Mouse (Mus musculus): ENCODE data around the gene Nos1.
A peak's percentile ranks its signal among the peaks of the same experiment; 100 is the strongest.

The Nos1 gene

DNA sequence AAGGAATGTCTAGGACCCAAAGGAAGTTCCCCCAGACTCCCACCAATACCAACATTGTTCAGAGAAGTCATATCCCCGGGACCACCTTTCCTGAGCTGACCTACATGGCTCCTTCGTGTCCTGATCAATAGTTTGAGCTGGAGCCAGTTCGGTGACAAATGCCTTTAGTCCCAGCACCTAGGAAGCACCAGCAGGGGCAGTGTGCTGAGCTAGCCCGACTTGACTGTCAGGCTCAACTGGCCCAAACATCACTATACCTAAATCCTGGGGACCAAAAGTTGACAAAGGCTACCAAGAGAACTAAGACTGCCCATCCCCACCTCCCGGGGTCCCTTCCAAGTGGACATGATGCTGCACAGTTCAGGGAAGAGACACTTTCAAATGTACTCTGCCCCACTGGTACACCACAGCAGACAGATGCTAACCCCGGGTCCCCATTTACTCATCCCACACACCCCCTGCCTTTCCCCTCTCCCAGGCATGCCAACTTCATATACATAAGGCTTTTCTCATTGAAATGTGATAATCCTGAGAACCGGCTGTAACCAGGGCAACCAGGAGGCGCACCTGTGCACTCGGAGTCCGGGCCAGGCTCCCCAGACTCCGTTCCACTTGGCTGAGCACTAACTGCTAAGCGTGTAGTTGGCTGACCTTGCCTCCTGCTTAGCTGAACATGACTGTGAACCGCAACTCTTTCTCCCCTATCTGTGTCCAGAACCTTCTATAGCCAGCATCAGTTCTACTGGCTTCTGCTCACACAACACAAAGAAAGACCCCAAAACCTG, 120.3 kb downstream of the Nos1 start:
- no peak for DNase-seq

DNA sequence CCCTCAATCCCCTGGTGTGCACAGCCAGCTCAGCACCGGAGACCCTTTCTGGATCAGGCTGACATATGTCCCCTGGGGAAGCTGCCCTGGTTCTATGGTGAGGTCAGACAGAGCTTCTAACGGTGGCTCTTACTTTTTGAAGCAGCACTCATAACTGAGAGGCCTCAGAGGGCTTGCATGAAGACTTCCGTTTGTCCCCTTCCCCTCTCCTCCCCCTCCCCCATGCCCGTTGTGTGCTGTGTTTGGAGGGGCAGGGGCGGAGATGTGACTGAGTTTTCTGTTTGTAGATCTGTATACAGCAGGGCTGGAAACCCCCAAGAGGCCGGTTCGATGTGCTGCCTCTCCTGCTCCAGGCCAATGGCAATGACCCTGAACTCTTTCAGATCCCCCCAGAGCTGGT, 122.7 kb downstream of the Nos1 start:
- DNase-seq = no peak

DNA sequence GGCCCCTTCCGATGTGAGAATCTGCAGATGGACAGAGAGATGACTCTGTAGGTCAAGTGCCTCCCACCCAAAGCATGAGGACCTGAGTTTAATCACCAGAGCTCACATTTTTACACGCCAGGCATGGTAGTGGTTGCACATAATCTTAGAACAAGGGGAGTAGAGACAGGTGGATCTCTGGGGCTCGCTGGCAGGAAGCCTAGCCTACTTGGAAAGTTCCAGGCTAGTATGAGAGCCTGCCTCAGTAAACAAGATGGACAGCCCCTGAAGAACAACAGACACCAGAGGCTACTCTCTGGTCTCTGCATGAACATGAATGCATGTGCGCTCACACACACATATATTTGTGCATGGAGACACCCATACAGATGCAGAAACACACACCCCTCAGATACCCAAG, 124.9 kb downstream of the Nos1 start:
- no peak for DNase-seq

DNA sequence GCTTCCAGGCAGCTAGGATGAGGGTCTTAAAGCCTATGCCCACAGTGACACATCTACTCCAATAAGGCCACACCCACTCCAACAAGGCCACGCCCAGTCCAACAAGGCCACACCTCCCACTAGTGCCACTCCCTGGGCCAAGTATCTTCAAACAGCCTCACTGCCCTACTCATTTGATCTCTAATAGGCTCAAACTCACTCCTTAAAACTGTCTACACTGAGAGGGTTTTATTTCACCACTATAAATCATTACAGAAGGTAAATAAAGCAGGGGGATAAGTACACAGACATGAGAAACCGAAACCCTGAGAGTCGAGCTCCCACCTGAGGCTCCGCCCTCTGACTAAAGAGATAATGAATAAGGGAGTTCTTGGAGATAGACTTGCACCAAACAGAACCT, 128.7 kb downstream of the Nos1 start:
- no peak for DNase-seq

DNA sequence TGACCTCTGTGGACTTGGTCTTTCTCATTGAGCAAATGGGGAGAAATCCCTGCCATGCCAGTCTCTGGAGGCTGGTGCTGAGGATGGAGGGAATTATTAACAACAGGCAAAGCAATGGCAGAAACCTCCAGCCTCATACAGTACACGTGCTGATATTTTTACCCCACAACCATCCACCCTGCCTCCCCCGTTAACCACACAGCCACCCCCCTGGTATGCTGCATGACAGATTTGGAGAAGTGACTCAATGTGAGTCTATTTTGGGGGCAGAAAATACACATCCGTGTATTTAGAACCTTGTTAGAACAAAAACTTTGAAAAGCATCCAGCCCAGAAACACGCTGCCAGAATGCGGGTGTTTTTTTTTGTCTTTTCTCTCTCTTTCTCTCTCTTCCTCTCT, 135.5 kb downstream of the Nos1 start:
- no peak for DNase-seq

DNA sequence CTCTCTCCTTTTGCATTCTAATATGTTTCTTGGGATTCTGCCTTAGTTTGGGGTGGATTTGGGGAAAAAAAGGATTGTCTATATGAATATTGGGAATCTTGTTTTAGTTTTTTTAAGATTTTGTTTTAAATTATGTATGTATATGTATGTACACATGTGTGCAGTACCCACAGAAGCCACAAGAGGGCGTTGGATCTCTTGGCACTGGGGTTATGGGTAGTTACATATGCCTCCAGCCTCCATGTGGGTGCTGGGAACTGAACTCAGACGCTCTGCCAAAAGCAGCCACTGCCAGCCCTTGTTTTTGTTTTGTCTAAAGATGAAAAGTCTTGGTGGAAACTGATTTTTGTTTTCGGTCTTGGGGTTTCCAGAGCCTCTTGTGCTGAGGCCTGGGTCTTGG, 136.1 kb downstream of the Nos1 start:
- no peak for DNase-seq

DNA sequence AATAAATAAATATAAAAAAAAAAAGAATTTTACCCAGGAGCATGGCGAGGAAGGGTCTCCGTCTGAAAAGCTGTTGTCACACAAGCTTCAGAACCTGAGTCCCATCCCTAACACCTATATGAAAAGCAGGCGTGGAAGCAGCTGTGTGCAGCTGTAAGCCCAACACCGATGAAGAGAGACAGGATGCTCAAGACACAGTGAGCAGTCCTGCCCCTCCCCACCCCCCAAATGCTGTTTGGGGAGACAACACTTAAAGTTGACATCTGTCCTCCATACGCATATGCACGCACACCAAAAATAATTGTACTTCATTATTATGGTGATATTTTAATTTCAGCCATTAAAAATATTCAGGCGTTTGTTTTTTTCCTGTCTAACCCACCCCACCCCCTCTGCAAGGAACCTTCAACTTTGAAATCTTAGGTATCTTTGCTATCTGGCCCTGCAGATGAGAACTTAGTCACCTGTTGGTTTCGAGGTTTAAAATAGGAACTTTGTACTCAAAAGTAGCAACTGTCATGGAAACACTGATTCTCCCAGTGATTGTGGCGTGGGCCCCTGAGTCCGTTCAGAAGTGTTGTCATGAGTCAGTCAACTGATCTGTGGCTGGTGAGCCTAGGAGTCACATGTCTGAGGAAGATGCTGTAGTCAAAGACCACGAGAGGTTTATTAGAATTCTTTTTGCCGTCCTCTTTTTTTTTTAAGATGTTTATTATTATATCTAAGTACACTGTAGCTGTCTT, 141.1 kb downstream of the Nos1 start:
- DNase-seq = no peak

DNA sequence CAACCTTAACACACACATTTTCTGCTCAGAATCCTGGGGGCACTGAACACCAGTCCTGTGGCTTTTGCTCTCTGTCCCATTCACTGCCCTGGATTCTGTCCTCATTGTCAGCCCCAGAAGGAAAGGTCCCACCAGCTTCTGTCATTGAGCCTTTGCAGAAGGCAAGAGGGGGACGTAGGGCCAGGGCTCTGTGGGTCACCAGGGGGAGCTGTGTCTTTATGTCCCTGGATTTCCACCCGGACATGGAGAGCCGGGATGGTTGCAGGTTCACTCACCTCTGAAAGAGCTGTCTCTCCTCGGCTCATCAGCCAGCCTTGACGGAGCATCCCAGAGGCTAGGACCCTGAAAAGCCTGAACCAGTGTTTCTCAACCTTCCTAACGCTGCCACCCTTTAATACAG, 142.9 kb downstream of the Nos1 start:
- DNase-seq = no peak

DNA sequence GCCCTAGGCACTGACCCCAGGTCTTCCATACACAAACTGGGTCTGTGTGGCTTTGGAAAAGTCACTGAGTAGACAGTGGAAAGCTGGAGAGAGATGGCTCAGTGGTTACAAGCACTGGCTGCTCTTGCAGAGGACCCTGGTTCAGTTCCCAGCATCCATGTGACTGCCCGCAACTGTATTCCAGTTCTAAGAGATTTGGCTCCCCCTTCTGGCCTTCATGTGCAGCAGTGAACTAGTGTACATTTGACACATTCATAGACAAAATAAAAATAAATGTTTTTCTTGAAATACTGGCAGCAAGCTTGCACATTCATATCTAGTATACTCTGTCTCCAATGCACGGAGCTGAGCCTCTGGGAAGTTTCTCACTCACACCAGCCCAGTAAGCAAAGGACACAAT, 147.7 kb downstream of the Nos1 start:
- DNase-seq = no peak

DNA sequence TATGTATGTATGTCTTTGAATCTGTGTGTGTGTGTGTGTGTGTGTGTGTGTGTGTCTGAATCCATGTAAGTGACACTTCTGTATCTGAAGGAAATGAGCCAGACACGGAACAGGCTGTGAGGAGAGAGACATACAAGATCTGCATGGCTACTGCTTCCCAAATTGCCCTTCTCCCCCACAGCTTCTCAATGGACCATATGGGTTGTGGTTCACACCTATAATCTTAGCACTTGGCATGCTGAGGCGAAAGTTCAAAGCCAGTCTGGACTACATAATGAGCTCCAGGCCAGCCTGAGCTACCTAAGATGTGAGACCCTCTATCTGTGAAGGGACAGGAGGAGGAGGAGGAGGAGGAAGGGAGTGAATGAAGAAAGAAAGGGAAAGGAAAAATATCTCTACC, 151.4 kb downstream of the Nos1 start:
- DNase-seq = no peak

DNA sequence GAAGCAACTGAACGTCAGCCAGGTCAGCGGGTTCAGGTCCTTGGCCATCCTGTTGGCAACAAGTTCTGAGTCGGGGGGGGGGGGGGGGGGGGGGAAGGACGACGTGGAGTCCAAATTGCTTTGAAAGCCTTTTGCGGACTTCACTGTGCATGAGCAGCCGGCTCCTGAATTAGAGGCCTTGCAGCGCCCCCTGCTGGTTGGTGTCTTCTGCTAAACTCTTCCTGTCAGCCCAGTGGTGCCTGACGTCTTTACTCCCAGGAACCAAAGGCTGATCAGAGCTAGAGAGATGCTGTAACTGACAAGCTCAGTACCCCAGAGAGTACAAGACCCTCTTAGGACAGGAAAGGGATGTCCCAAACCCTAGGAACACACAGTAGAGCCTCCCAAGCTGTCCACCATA, 152.0 kb downstream of the Nos1 start:
- peak; percentile 20 for DNase-seq

DNA sequence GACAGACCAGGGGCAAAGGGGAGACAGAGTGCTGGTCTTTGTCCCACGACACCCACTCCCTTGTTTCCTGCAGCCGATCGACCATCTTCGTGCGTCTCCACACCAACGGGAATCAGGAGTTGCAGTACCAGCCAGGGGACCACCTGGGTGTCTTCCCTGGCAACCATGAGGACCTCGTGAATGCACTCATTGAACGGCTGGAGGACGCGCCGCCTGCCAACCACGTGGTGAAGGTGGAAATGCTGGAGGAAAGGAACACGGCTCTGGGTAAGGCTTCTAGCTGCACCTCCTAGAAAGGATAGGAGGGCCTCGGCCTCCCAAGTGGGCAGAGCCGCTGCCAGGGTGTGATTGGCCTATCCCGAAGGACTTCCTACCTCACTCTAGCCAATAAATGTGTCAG, 155.5 kb downstream of the Nos1 start:
- DNase-seq = no peak

DNA sequence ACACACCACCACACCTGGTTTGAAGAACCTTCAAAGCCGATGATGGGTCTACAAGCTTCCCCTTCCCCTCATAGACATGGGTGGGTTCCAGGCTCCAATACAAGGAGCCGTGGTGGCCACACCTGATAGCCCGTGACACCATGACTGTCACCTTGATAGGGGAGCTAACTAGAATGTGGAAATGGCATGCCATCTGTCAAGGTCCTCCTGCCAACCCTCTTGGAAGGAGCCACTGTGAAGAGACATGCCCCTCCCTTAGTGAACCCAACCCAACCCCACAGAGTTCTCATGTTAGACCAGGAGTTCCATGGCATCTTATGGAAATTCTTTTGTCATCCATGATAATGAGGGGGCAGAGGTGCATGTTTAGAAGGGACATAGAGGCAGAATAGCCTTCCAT, 156.4 kb downstream of the Nos1 start:
- no peak for DNase-seq

DNA sequence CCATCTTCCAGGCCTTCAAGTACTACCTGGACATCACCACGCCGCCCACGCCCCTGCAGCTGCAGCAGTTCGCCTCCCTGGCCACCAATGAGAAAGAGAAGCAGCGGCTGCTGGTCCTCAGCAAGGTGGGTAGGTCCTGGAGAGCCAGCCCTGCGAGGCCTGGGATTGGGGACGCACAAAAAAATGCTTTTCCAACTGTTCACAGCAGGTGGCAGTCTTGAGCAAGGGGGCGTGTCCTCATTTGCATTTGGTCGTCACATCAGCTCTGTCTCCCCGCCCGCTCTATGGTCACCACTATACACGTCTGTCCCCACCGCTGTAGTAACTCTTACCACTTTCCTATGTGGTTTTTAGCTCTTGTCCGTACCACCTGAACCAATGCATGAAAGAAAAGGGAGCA, 157.3 kb downstream of the Nos1 start:
- peak; percentile 13 to 36 for DNase-seq

DNA sequence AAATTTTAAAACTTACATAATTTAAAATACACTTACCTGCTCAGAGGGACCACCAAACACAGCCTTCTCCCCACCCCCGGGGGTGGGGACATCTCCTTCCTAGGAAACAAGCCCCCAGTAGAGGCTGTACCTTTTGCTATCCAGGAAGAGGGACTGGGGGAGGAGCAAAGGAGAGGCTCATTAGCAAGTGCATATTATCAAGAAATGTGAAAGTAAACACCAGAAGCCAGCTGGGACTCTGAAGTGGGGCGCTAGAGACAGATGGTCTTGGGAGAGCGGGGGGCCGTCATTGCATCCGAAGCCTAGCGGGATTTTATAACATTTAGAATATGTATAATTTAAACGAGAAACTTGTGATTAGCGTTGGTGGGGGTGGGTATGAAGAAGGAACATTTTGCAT, 158.6 kb downstream of the Nos1 start:
- no peak for DNase-seq

DNA sequence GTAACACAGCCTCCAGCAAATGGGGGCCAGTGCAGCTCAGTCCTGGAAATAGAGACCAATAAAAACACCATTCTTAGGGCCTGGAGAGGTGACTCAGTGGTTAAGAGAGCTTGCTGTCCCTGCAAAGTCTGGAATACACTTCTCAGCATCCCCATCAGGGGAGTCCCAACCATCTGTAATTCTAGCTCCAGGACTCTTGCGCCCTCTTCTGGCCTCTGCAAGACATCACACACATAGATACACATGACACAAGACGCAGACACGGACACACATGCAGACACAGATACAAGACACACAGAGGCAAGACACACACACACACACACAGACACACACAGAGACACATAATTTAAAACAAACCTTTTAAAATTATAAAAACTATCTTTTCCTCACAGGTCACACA, 160.7 kb downstream of the Nos1 start:
- no peak for DNase-seq

DNA sequence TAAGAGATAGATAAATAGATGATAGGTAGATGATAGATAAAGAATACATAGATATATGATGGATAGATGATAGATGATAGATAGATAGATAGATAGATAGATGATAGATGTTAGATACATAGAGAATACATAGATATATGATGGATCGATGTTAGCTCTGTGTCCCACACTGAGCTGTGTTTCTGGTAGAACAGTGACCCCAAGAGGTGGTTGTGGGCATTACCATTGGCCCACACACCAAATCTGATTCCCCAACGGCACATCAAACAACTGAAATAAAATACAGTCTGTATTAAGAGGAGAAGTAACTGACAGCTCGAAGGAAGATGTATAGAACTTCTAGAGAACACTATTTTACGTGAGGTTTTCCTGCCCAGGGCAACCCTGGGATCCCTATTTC, 165.8 kb downstream of the Nos1 start:
- DNase-seq = no peak

DNA sequence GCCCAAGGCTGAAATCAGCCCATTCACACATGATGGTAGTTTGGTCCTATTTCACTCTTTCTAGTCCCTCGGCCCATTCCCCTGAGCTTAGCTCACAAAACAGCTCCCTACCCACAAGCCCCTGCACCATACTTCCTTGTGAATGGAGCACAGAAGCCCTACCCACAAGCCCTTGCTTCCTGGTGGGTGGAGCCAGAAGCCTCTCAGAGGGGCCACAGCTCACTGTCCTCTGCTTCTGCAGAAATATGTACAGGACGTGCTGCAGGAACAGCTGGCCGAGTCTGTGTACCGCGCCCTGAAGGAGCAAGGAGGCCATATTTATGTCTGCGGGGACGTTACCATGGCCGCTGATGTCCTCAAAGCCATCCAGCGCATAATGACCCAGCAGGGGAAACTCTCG, 168.6 kb downstream of the Nos1 start:
- no peak for DNase-seq

DNA sequence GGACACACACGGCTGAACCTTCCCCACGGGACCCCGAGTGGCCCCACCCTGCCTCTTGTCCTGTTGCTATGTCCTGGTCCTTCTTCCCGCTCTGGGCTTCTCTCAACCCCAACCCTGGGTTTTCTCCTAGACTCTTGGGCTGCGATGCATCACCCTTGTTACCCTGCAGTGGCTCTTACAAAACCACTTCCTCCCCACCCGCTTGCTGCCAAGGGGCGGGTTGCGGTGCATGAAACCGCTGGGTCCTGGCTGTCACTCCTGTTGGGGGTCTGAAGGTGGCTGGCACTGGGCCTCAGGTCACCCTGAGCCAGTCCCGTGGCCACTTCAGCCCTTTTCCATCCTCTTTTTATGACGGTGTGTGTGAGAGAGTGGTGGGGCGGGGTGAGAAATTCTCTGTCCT, 173.1 kb downstream of the Nos1 start:
- DNase-seq = no peak

DNA sequence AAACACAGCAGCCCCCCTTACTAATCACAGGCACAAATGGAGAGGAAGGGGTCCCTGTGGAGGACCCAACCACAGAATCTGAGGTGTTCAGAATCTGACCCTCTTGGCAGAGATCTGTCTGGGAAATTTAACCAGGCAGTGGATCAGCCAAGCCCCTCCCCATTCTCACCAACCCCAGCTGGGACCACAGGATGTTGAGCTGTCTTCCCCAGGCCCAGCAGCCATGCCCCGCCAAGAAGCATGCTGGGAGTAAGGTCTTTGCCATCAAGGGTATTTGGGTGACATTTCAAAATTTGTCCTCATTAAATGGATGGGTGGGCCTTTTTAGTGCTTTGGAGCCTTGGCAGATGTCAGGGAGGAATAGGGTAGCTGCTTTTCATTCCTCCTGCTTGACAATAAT, 173.6 kb downstream of the Nos1 start:
- no peak for DNase-seq

DNA sequence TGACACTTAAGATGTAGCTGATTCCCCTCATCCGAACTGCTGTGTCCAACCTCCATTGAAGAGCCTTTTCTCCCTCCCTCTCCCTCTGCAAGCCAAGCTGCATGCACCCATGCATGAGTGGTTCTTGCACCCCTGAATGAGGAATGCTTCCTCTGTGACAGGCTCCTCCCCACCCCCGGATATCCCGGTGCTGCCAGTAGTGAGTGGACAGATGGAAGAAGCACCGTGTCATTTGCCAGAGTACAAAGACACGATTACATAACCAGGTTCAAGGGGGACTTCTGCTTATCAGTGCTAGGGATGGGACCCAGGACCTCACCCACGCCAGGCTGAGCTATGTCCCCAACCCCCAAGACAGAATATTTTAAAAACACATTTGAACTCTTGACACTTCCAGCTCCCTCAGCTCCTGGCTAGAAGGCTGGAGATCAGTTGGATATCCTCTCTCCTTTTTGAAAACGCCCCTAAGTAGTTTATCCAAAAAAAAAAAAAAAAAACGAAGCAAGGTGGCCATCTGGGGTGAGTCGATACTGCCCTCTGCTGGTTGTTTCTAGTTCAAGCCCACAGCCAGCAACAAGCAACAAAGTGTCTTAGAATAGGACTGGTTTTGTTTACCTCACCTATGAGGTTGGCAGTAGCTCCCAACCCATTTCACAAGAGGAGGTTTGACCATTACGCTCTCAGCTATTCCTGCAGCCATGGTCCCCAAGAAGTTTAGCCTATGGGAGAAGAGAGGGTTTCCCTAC, 175.0 kb downstream of the Nos1 start:
- DNase-seq = no peak

DNA sequence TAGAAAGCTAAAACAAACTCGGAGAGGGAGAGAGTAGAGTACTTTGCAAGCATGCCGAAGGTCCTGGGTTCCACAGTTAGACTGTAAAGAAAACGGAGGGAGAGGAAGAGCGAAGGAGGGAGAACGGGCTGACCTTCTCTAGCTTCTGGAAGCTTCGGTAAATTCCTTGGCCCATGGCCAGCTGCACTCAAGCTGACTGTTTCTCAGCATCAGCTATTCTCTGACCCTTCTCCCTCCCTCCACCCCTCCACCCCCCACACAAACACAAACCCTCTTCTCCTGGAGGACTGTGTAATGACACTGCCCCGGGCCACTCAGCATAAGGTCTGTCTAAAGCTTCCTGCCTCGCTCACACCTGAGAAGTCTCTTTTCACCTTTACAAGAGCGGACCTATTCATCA, 183.9 kb downstream of the Nos1 start:
- no peak for DNase-seq

DNA sequence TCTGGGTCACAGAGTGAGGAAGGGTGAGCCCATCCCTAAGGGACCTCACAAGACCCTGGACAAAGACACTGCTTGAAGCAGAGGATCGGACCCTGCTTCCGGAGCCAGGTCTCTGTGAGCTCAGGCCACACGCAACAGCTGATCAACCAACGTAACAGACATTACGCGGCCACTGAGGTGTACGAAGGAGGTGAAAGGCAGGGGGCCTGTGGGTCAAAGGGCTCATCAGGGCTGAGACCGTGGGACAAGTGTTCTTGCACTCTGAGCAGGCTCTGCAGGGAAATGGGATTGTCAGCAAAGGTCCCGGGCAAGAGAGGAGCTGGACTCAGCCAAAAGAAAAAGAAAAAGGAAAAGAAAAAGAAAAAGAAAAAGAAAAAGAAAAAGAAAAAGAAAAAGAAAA, 186.1 kb downstream of the Nos1 start:
- DNase-seq = no peak

DNA sequence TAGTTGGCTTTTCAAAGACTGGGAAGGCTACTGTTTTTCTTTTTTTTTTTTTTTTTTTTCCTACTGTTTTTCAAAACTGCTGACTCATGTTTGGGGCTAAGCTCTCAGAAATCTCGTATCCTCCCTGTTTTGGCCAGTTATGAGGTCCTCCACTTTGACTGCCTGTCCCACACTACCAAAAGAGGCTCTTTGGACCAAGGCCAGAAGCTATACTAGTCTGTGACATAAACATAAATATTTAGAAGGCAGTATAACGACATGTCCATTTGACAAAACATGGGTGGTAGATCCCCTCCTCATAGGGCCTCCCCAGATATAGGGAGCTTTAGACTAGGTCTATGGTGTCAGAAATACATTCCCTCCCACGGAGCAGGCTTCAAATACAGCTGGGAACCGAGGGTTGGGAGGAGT, 186.8 kb downstream of the Nos1 start:
- DNase-seq = no peak
